Mouse (Mus musculus): ENCODE results near the gene Tmem63a. TPM values are rescaled to one million over a fixed set of nuclear protein-coding genes. Genes with fewer than 3 reads are reported as not detected.

The Tmem63a gene
- polyA plus RNA-seq, 1 experiment from 2014 or later, result 2.0 TPM

DNA sequence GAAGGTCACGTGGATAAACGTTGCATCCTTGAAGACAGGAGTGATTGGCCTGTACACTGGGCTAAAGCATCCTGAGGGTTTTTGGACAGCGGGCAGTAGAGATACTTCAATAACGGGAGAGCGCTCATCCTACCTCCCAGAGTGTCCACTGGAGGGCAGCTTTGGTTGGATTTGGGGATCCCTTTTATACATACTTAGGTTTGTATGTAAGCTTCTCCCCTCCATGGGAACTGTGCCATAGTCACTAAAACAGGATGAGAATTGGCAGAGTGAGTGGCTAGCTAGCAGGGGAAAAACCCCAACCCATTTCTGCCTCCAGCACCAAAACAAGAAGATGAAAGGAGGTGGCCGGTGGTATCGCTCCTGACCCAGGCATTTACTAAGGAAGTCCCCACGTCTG is 31.0 kb upstream of the Tmem63a start:
- H3K4me3 ChIP-seq, result no peak overlapping the region
- H3K9me3 ChIP-seq, result no peaks in the 10 kb centered on the region
- WGBS, result 55% methylated on average over 8 of the region's 8 CpGs
- H3K9ac ChIP-seq, result no peak overlapping the region
- no peak overlapping the region for H3K27ac ChIP-seq (replicated peaks)
- no peaks in the 10 kb centered on the region for H3K27me3 ChIP-seq
- 0 out of 2 replicates have a peak overlapping the region, but pooled peaks have one; percentile 5 for H3K4me2 ChIP-seq
- ATAC-seq (ENCODE audit: low read depth), result no peak
- H3K36me3 ChIP-seq, result peaks cover 26% of the 10 kb centered on the region
- peaks cover 7% of the 10 kb centered on the region for H3K4me1 ChIP-seq (replicated peaks)

DNA sequence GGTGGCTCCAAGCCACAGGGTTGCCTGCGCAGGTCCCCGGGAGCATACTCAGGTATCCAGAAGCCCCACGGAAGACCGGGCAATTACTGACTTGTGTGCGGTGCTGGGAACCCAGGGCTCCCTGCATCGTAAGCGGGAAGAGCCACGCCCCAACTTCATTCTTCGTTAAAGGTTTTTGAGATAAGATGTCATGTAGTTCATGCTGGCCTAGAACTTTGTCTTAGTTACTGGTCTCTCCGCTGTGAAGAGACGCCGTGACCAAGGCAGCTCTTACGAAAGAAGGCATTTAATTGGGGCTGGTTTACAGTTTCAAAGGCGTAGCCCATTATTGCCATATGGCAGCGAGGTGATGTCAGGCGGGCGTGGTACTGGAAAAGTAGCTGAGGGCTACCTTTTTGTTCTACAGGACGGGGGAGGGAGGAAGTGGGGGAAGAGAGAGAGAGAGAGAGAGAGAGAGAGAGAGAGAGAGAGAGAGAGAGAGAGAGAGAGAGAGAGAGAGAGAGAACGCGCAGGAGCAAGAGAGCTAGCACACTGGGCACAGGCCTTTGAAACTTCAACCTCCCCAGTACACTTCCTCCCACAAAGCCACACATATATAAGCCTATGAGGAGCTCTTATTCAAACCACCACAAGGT is 30.4 kb upstream of the Tmem63a start:
- no peak for ATAC-seq (ENCODE audit: low read depth)
- WGBS, result 61% methylated on average over 20 of the region's 20 CpGs
- Histone ChIP-seq H3K4me3 (no peak overlapping the region), H3K27ac (replicated peaks) (no peak overlapping the region), H3K27me3 (no peaks in the 10 kb centered on the region), H3K4me1 (replicated peaks) (peaks cover under 1% of the 10 kb centered on the region; the same call in 1 of the 2 replicates), H3K9ac (no peak overlapping the region), H3K4me2 (0 out of 2 replicates have a peak overlapping the region, but pooled peaks have one; percentile 5), H3K9me3 (no peaks in the 10 kb centered on the region), H3K36me3 (peaks cover 20% of the 10 kb centered on the region)

DNA sequence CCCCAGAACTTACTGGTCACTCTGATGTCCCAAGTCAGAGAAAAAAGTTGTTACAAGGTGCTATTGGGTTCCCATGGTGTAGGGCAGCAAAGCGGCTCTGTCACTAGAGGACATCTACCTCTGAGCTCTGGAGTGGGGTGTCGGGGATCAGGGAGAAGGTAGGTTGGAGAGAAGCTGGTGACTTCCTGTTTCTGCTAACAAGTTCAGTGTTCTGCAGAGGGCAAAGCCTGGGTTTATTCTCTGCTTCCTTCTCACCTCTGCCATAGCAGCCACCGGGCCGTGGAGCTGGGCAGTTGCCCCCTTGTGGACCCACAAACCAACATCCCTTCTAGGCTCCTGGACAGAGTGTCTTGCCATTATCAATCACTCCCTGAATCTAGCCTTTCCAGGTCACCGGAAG is 29.4 kb upstream of the Tmem63a start:
- Histone ChIP-seq H3K27ac (replicated peaks) (no peak overlapping the region), H3K4me1 (replicated peaks) (no peaks in the 10 kb centered on the region), H3K4me2 (no peak overlapping the region), H3K36me3 (peaks cover 9% of the 10 kb centered on the region), H3K4me3 (no peak overlapping the region), H3K9ac (no peak overlapping the region), H3K9me3 (no peaks in the 10 kb centered on the region), H3K27me3 (no peaks in the 10 kb centered on the region)
- 81% methylated on average over 5 of the region's 5 CpGs for WGBS
- no peak for ATAC-seq (ENCODE audit: low read depth)

DNA sequence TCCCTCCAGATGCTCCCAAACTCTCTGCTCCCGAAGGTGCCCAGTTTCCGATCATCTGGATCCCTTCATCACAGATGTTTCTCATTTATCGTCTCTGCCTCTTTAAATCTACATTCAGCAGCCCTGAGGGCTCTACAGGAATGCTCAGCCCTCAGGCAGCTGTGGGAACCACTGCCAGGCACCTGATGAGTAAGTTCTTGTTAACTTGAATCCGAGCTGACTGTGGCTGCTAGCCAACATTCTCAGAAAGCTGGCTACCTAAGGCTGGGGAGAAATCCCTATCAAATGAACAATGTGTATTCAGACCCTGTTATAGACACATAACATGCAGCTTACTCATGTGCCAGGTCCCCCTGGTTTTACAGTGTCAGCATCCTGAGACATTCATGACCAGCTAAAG is 28.3 kb upstream of the Tmem63a start:
- no peak overlapping the region for H3K27ac ChIP-seq (replicated peaks)
- 58% methylated on average over 4 of the region's 4 CpGs for WGBS
- no peaks in the 10 kb centered on the region for H3K27me3 ChIP-seq
- ATAC-seq (ENCODE audit: low read depth), result no peak
- no peaks in the 10 kb centered on the region; the same call in 1 of the 2 replicates for H3K36me3 ChIP-seq
- no peak overlapping the region for H3K4me3 ChIP-seq
- H3K4me1 ChIP-seq (replicated peaks), result no peaks in the 10 kb centered on the region
- no peaks in the 10 kb centered on the region for H3K9me3 ChIP-seq
- no peak overlapping the region for H3K9ac ChIP-seq
- no peak overlapping the region for H3K4me2 ChIP-seq

DNA sequence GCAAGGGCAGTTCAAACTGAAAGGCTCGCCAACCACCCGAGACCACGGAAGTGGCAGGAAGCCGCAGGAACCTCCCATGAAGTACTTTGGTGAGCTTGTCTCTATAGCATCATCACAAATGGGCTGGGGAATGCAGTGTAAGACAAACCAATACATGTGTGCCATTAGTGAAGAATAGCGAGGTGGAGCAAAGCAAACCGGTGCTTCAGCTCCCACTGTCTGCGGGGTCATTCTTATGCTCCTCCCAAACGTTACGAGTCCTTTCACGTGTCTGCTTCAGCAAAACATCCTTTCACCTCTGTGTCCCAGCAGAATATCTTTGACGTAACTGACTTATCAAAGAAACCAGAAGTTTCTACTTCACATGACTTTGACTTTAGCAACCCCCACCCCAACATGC is 25.7 kb upstream of the Tmem63a start:
- 84% methylated on average over 11 of the region's 11 CpGs for WGBS

DNA sequence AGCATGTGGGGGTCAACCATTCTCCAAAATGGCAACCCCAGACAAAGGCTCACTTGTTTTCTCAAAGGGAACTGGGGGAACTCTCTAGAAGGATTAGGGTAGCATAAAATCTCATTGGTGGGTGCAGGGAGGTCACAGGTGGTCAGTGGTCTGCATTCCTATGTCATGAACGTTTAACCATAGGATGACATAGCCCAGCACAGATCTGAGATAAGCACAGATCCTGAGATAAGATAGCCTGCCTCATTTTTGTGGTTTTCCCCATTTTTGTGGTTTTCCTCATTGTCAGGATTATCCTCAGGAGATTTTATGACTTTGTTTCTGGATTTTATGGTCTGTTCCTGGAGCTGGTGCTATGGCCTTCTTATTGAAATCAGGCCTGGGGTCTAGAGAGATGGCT is 25.1 kb upstream of the Tmem63a start:
- no peak overlapping the region for H3K27ac ChIP-seq (replicated peaks)
- H3K4me2 ChIP-seq, result no peak overlapping the region
- H3K4me1 ChIP-seq (replicated peaks), result no peaks in the 10 kb centered on the region
- no peaks in the 10 kb centered on the region for H3K36me3 ChIP-seq
- H3K27me3 ChIP-seq, result no peaks in the 10 kb centered on the region
- no peaks in the 10 kb centered on the region for H3K9me3 ChIP-seq
- WGBS, result 68% methylated on average over 1 of the region's 1 CpGs
- H3K9ac ChIP-seq, result no peak overlapping the region
- no peak overlapping the region for H3K4me3 ChIP-seq
- no peak for ATAC-seq (ENCODE audit: low read depth)

More for the DNA sequence above, 25.7 kb upstream of the Tmem63a start:
- Histone ChIP-seq H3K4me2 (no peak overlapping the region), H3K9me3 (no peaks in the 10 kb centered on the region), H3K36me3 (no peaks in the 10 kb centered on the region), H3K4me1 (replicated peaks) (no peaks in the 10 kb centered on the region), H3K9ac (no peak overlapping the region), H3K27me3 (no peaks in the 10 kb centered on the region), H3K4me3 (no peak overlapping the region), H3K27ac (replicated peaks) (no peak overlapping the region)
- no peak for ATAC-seq (ENCODE audit: low read depth)

DNA sequence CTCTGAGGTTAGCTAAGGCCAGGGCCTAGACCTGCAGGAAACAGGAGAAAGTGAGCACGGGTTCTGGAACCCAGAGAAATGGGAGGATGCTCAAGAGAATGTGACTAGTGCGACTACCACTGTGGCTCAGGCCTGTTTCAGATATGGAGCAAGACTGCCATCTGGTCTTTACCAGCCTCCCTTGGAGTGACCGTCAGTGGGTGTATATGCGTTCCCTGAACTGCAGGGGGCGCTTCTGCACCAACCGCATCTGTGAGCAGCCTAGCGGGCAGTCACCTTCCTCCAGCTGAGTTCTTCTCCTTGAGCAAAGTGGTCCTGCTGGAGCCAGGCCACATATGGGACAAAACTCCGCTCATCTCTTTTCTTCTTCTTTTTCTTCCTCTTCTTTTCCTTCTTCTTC is 22.5 kb upstream of the Tmem63a start:
- no peaks in the 10 kb centered on the region for H3K4me1 ChIP-seq (replicated peaks)
- no peaks in the 10 kb centered on the region for H3K27me3 ChIP-seq
- H3K36me3 ChIP-seq, result no peaks in the 10 kb centered on the region
- no peak for ATAC-seq (ENCODE audit: low read depth)
- WGBS, result 31% methylated on average over 8 of the region's 8 CpGs
- H3K27ac ChIP-seq (replicated peaks), result no peak overlapping the region
- no peak overlapping the region for H3K4me3 ChIP-seq
- no peak overlapping the region for H3K4me2 ChIP-seq
- H3K9ac ChIP-seq, result no peak overlapping the region
- H3K9me3 ChIP-seq, result no peaks in the 10 kb centered on the region

DNA sequence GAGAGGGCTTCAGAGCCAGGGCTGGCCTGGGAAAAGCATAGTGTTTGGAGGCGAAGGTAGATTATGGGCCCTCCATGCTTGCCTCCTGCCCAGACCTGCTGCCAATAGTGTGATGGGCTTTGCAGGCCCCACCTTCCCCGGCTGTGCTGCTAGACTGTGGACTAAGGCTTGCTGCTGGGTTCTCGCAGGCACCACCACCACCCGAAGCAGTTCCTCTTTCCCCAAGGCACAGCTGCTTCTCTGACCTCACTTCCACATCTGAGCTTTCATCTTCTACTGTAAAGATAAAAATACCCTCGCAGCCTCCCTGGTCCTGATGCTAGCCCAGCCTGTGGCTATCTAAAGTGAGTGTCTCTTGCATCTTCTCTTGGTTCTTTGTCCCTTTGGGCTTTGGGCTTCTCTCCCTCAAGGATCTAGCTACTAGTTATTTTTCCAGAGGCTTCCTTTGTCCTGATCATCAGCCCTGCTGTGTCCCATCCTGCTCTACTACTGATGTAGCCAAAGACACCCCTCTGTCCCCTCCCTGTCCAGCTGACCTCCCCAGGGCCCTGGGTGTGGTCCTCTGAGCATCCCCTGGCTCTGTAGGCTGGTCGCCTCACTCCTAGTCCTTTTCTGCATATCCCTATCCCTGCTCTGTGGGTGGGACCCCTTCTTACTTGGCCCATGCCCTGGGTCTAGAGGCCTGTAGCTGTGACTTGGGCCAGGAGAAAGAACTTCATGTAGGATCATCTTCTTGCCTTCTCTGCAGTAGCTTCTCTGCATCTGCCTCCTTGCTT is 19.7 kb upstream of the Tmem63a start:
- no peak for ATAC-seq (ENCODE audit: low read depth)

DNA sequence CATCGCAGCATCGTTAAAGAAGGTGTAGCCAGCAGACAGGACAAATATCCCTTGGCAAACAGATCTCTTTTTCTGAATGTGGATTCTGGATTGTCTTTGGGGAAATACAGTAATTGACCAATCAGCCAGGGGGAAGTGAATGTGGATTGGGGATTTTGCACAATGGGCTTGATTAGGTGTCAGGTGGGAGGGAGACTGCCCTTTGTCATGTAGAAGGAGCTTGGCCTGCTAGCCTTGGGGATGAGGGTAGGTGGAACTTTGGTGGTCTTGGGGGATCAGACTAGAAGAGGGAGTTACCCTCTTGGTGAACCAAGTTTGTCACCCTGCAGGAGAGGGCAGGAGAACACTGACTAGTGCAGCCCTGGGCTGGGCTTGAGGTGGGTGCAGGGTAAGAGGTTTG is 17.4 kb upstream of the Tmem63a start:
- no peak overlapping the region for H3K27ac ChIP-seq (replicated peaks)
- no peak overlapping the region for H3K4me3 ChIP-seq
- WGBS, result 21% methylated on average over 2 of the region's 2 CpGs
- no peak for ATAC-seq (ENCODE audit: low read depth)
- no peak overlapping the region for H3K4me2 ChIP-seq
- no peaks in the 10 kb centered on the region for H3K4me1 ChIP-seq (replicated peaks)
- H3K9ac ChIP-seq, result no peak overlapping the region
- H3K36me3 ChIP-seq, result no peaks in the 10 kb centered on the region
- H3K27me3 ChIP-seq, result no peaks in the 10 kb centered on the region
- no peaks in the 10 kb centered on the region for H3K9me3 ChIP-seq

More for the DNA sequence above, 19.7 kb upstream of the Tmem63a start:
- Histone ChIP-seq H3K4me2 (no peak overlapping the region), H3K9me3 (no peaks in the 10 kb centered on the region), H3K36me3 (no peaks in the 10 kb centered on the region), H3K4me3 (no peak overlapping the region), H3K4me1 (replicated peaks) (no peaks in the 10 kb centered on the region), H3K27ac (replicated peaks) (no peak overlapping the region), H3K27me3 (no peaks in the 10 kb centered on the region), H3K9ac (no peak overlapping the region)
- WGBS, result 80% methylated on average over 6 of the region's 6 CpGs

DNA sequence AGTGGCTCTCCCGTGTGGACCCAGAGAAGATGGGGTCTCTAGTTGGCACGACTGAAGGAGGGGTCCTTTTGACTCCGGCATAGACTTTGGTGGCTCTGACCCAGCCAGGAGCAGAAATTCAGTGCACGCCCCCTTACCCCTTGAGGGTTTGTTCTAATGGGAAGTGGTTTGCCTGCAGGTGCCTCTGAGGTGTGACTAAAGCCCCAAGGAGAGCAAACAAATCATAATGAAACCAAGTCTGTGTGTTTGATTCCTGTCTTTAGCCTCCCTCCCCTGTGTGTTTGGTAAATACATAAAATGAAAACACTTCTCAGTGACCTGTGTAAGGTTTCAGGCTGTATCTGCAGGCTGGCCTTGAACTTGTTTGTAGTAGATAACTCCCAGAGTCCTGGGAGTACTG is 15.9 kb upstream of the Tmem63a start:
- no peak for ATAC-seq (ENCODE audit: low read depth)
- WGBS, result 76% methylated on average over 4 of the region's 4 CpGs
- no peaks in the 10 kb centered on the region for H3K4me1 ChIP-seq (replicated peaks)
- no peak overlapping the region for H3K9ac ChIP-seq
- no peaks in the 10 kb centered on the region for H3K9me3 ChIP-seq
- no peak overlapping the region for H3K27ac ChIP-seq (replicated peaks)
- H3K4me2 ChIP-seq, result no peak overlapping the region
- no peaks in the 10 kb centered on the region for H3K27me3 ChIP-seq
- no peaks in the 10 kb centered on the region for H3K36me3 ChIP-seq
- no peak overlapping the region for H3K4me3 ChIP-seq

DNA sequence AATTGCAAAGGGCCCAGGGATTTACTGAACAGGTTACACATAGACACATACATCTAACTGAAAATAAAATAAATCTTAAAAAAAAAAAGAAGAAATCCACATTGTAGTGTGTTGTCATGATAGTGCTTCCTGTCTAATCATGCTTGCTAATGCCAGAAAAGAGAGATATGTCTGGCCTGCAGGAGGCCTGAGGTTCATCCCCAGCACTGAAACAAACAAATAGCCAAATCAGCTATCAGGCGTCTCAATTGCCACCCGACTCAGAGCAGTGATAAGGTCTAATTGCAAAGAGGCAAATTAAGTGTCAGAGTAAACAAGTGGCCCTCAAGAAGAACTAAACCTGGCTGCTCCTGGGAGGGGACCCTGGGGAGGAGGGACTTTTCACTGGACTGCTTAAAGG is 12.5 kb upstream of the Tmem63a start:
- Histone ChIP-seq H3K9me3 (no peaks in the 10 kb centered on the region), H3K9ac (no peak overlapping the region), H3K4me3 (no peak overlapping the region), H3K27ac (replicated peaks) (no peak overlapping the region), H3K4me1 (replicated peaks) (peaks cover 8% of the 10 kb centered on the region), H3K36me3 (no peaks in the 10 kb centered on the region), H3K4me2 (no peak overlapping the region), H3K27me3 (peaks cover 18% of the 10 kb centered on the region)
- ATAC-seq (ENCODE audit: low read depth), result no peak
- 52% methylated on average over 2 of the region's 2 CpGs for WGBS

DNA sequence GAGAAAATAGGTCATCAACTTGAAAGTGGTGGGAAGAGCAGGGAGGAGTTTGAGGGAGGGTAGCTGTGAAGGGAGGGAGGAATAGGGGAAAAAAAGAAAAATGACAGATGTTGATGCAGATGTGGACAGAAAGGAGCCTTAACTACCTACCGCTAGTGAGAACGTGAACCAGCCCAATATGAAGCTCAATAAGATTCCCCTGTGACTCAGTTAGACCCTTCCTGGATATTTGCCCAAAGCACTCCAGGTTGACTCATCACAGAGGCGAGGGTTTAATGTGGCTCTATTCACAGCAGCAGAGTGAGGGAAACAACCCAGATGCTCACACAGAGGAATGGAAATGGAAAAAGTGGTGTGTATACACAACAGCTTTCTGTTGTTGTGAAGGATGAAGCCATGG is 11.0 kb upstream of the Tmem63a start:
- Histone ChIP-seq H3K9ac (no peak overlapping the region), H3K4me2 (no peak overlapping the region), H3K36me3 (no peaks in the 10 kb centered on the region), H3K27ac (replicated peaks) (no peak overlapping the region), H3K27me3 (peaks cover 33% of the 10 kb centered on the region), H3K4me3 (no peak overlapping the region), H3K4me1 (replicated peaks) (peaks cover 8% of the 10 kb centered on the region), H3K9me3 (no peaks in the 10 kb centered on the region)
- WGBS, result 55% methylated on average over 3 of the region's 3 CpGs
- no peak for ATAC-seq (ENCODE audit: low read depth)

Measured in neural tube, embryonic 13.5 days (tissue).